Mouse (Mus musculus) heart, embryonic 11.5 days (tissue): ENCODE results near the gene Zfp628. TPM values are rescaled to one million over a fixed set of nuclear protein-coding genes. Genes with fewer than 3 reads are reported as not detected.
"Not testable (repeated sequence)": the region's sequence is repeated elsewhere in the genome, so short reads cannot be mapped to it uniquely, and the experiment has no call there.

Experiments used
- ATAC-seq: fragments of 200-750 bp; cut with Nextera tagmentation; replicated peaks from 2 replicates; pipeline ENCODE4 v1.8.0; 2017; ENCODE audit warnings: moderate library complexity; ENCODE audit not compliant: insufficient number of reproducible peaks, low FRiP score, low TSS enrichment
- H3K27ac ChIP-seq: fragments of 300-500 bp; sonication (generic); 2 replicates; pipeline ENCODE4 v1.5.1; 2014; ENCODE audit warnings: mild to moderate bottlenecking, low read depth, low read length
- H3K27me3 ChIP-seq: fragments of 300-500 bp; sonication (generic); 2 replicates; pipeline ENCODE4 v1.6.1; 2014; ENCODE audit warnings: mild to moderate bottlenecking, low read length, mixed read lengths; ENCODE audit not compliant: control insufficient read depth, insufficient read depth
- H3K36me3 ChIP-seq: fragments of 300-500 bp; sonication (generic); 2 replicates; pipeline ENCODE4 v1.6.1; 2014; ENCODE audit warnings: mild to moderate bottlenecking, low read length, moderate library complexity, mixed read lengths; ENCODE audit not compliant: control insufficient read depth, insufficient read depth
- H3K4me1 ChIP-seq: fragments of 300-500 bp; sonication (generic); 2 replicates; pipeline ENCODE4 v1.6.1; 2014; ENCODE audit warnings: low read length; ENCODE audit not compliant: control insufficient read depth, insufficient read depth
- H3K4me2 ChIP-seq: fragments of 300-500 bp; sonication (generic); 2 replicates; pipeline ENCODE4 v1.6.1; 2014; ENCODE audit warnings: mild to moderate bottlenecking, moderate library complexity
- H3K4me3 ChIP-seq: fragments of 300-500 bp; sonication (generic); 2 replicates; pipeline ENCODE4 v1.5.1; 2014; ENCODE audit warnings: low read depth, low read length
- H3K9ac ChIP-seq: fragments of 300-500 bp; sonication (generic); 2 replicates; pipeline ENCODE4 v1.6.1; 2014; ENCODE audit warnings: mild to moderate bottlenecking, low read depth, low read length, moderate library complexity
- H3K9me3 ChIP-seq: fragments of 300-500 bp; sonication (generic); replicated peaks from 2 replicates; pipeline ENCODE4 v1.6.1; 2016; ENCODE audit warnings: low read length; ENCODE audit not compliant: control insufficient read depth
- WGBS: fragments of 180-500 bp; shearing (Covaris S2); extraction: QIAGEN DNeasy Blood & Tissue Kit; methylation state at CpG from one replicate; pipeline ENCODE4 v1.1.7; 2014; ENCODE audit not compliant: insufficient replicate concordance; 5-methylcytosine and 5-hydroxymethylcytosine counted together
- polyA plus RNA-seq: library from polyadenylated mRNA; unstranded; fragments of >200 nt; fragmentation: Nextera tagmentation; extraction: Ambion mirVana; gene quantifications from 2 replicates; pipeline ENCODE4 v1.2.1, GENCODE M21; 2014

Zfp628 gene
- 2.6 and 2.8 TPM in 2 replicates for polyA plus RNA-seq

GRCm38 (mm10) chr7:4915007-4915665 lies at the start of gene Zfp628:
Gene Zfp628, plus strand, starts transcription at chr7:4915217.
- peak; percentile 88 for ATAC-seq
- Histone ChIP-seq H3K27ac (peak within 1 kb of the TSS; percentile 93), H3K4me3 (peak within 1 kb of the TSS; percentile 74), H3K27me3 (no peaks in the 10 kb centered on the region), H3K9ac (peak within 1 kb of the TSS; percentile 97), H3K9me3 (no peaks in the 10 kb centered on the region), H3K36me3 (peaks cover 24% of the 10 kb centered on the region), H3K4me2 (peak within 1 kb of the TSS; percentile 62), H3K4me1 (peaks cover 9% of the 10 kb centered on the region)
- WGBS = under 1% methylated on average over 53 of the region's 56 CpGs

DNA sequence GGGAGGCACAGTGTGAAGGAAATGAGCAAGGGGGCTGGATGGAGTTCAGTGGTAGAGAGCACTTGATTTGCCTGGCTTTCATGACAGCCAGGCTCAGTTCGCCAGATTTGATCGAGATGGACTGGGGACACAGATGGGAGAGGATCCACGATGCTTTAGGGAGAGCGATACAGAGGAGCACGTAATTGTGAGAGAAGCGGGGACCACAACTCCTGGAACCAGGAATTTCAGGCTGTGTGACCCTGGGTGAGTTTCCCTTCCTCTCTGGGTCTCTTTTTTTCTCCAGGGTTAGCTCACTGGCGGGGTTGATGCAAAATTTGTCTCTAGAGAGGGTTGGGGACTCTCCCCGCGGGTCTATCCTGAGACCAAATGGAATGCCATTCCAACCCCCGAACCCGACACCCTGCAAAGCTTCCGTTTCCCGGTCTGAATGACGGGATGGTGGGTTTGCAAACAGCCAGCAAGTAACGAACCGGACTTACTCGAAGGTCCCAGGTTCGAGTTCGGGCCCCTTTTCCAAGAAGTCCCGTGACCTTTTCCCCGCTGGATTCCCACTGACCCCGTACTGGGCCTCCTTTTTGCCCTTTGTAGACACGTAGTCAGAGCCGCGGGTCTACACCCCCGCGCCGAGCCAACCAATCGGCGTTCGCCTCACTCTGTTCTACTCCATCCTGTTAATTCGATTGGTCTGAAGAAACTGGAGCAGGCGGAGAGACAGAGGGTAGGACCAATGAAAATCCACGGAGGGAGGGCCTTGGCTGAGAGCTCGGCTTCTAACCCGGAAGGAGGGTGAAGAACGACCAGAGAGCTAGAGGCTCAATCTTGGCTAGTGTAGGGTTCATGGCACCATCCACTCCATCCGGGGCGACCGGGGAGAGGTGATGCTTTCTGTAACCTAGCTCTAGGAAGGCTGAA lies 49.2 kb upstream of the Zfp628 start:
- Histone ChIP-seq H3K9me3 (peaks cover 2% of the 10 kb centered on the region; the same call in 1 of the 2 replicates), H3K4me3 (peak overlapping the region; percentile 67), H3K27me3 (no peaks in the 10 kb centered on the region), H3K36me3 (no peaks in the 10 kb centered on the region), H3K9ac (peak overlapping the region; percentile 84), H3K4me1 (0 out of 2 replicates have a peak, but pooled peaks cover 5% of the 10 kb centered on the region), H3K4me2 (peak overlapping the region; percentile 78), H3K27ac (peak overlapping the region; percentile 66)
- WGBS = 5% methylated on average over 40 of the region's 40 CpGs
- peak; percentile 100 for ATAC-seq

GRCm38 (mm10) chr7:4866631-4867180 lies 48.3 kb upstream of the Zfp628 start:
- peak overlapping the region; percentile 79 for H3K9ac ChIP-seq
- H3K4me1 ChIP-seq = 0 out of 2 replicates have a peak, but pooled peaks cover 5% of the 10 kb centered on the region
- peaks cover 2% of the 10 kb centered on the region; the same call in 1 of the 2 replicates for H3K9me3 ChIP-seq
- H3K27ac ChIP-seq = peak overlapping the region; percentile 66; the same call in 1 of the 2 replicates
- WGBS = 50% methylated on average over 10 of the region's 10 CpGs
- ATAC-seq = no peak
- no peaks in the 10 kb centered on the region for H3K27me3 ChIP-seq
- no peaks in the 10 kb centered on the region for H3K36me3 ChIP-seq
- H3K4me2 ChIP-seq = peak overlapping the region; percentile 78
- peak overlapping the region; percentile 67 for H3K4me3 ChIP-seq

DNA sequence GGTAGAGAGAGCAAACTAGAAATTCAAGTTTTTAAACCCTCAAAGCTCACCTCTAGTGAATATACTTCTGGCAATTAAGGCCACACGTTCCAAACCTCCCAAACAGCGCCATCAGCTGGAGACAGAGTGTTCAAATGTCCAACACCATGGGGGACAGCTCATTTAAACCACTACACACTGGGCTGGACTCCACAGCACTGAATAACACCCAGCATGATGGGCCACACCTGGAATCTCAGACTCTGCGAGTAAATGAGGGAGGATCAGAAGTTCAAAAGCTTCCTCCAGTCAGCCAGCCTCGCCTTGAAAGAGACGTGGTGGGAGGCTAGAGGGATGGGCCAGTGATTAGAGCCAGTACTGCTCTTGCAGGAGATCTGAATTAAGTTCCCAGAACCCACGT lies 44.9 kb upstream of the Zfp628 start, which contains the start of gene Isoc2b:
TSS of gene Isoc2b (minus strand) at position 126 of the 400 bp plus-strand sequence.
- peaks cover 2% of the 10 kb centered on the region; the same call in 1 of the 2 replicates for H3K9me3 ChIP-seq
- no peak within 1 kb of the TSS for H3K27ac ChIP-seq
- no peaks in the 10 kb centered on the region for H3K27me3 ChIP-seq
- H3K9ac ChIP-seq = no peak within 1 kb of the TSS
- 55% methylated on average over 6 of the region's 6 CpGs for WGBS
- no peak for ATAC-seq
- H3K4me3 ChIP-seq = no peak within 1 kb of the TSS
- H3K4me2 ChIP-seq = no peak within 1 kb of the TSS
- 0 out of 2 replicates have a peak, but pooled peaks cover 3% of the 10 kb centered on the region for H3K4me1 ChIP-seq
- H3K36me3 ChIP-seq = no peaks in the 10 kb centered on the region

DNA sequence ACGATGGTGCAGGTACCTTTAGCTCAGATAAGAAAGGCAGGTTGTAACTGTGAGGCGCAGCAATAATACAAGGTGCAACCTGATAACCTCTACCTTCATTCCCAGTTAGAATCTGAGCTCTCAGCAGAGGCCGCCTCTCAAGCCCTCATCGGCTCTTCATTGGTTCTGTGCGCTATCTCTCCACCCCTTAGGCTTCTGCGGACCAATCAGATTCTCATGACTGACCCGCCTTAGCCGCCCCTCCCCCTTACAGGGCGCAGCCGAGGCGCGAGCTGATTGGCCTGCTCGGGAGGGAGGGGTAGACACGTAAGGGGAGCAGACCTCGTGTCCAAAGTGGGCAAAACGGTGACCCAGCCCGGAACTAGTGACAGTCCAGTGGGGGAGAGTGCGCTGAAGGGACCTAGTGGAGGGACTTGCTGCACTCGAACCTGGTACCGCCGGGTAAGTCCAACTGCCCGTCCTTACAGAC lies 38.2 kb upstream of the Zfp628 start, which contains the start of gene Isoc2a:
TSS of gene Isoc2a (plus strand) at position 401 of the 469 bp plus-strand sequence.
- Histone ChIP-seq H3K4me1 (peaks cover 11% of the 10 kb centered on the region), H3K4me2 (peak within 1 kb of the TSS; percentile 92), H3K27ac (no peak within 1 kb of the TSS), H3K36me3 (no peaks in the 10 kb centered on the region), H3K27me3 (no peaks in the 10 kb centered on the region), H3K9me3 (no peaks in the 10 kb centered on the region), H3K4me3 (peak within 1 kb of the TSS; percentile 56), H3K9ac (peak within 1 kb of the TSS; percentile 75)
- WGBS = under 1% methylated on average over 22 of the region's 22 CpGs
- peak; percentile 99 for ATAC-seq

DNA sequence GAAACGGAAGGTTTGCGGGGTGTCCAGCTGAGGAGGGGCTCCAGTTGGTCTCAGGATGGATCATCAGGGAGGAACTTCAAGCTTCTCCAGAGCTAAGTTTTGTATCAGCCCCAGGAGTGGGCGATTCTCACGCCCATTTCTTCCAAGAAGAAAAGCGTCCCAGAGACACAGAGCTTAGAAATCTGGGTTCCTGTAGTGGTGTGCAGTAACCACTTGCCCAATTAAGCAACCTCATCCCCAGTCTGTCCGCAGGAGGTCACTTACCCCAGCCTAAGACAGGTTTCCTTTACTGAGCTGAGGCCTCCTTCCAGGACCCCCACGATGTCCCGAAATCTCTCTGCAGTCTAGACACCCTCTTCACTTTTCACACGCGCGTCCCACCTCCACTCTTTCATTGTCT lies 37.8 kb upstream of the Zfp628 start:
- Histone ChIP-seq H3K36me3 (no peaks in the 10 kb centered on the region), H3K27ac (no peak overlapping the region), H3K4me3 (peak overlapping the region; percentile 56), H3K9me3 (no peaks in the 10 kb centered on the region), H3K9ac (peak overlapping the region; percentile 75), H3K4me2 (peak overlapping the region; percentile 92), H3K4me1 (peaks cover 11% of the 10 kb centered on the region), H3K27me3 (no peaks in the 10 kb centered on the region)
- ATAC-seq = peak; percentile 10; the same call in 1 of the 2 replicates
- WGBS = 6% methylated on average over 11 of the region's 11 CpGs

GRCm38 (mm10) chr7:4878186-4878585 lies 36.8 kb upstream of the Zfp628 start:
- Histone ChIP-seq H3K9me3 (no peaks in the 10 kb centered on the region), H3K4me2 (peak overlapping the region; percentile 92), H3K36me3 (no peaks in the 10 kb centered on the region), H3K4me3 (no peak overlapping the region), H3K9ac (no peak overlapping the region), H3K4me1 (peaks cover 11% of the 10 kb centered on the region), H3K27me3 (no peaks in the 10 kb centered on the region), H3K27ac (no peak overlapping the region)
- no peak for ATAC-seq

- not testable (repeated sequence) for H3K27ac ChIP-seq, H3K9ac ChIP-seq, H3K27me3 ChIP-seq, H3K9me3 ChIP-seq, ATAC-seq, H3K4me3 ChIP-seq, H3K36me3 ChIP-seq, H3K4me2 ChIP-seq
- 90% methylated on average over 1 of the region's 1 CpGs for WGBS
- H3K4me1 ChIP-seq = peaks cover 11% of the 10 kb centered on the region
Measured at GRCm38 (mm10) chr7:4879036-4879435, 36.0 kb upstream of the Zfp628 start.
